Mouse (Mus musculus): Measurements from ENCODE around the gene Mras. TPM values are rescaled to one million over a fixed set of nuclear protein-coding genes. Genes with fewer than 3 reads are reported as not detected.

Mras gene
- polyA plus RNA-seq, 1 experiment from 2014 or later: 10.2 TPM

GRCm38 (mm10) chr9:99423692-99424573, 13.2 kb downstream of the Mras start:
- H3K36me3 ChIP-seq (ENCODE audit: control insufficient read depth, insufficient read depth, low read length): no peaks in the 10 kb centered on the region
- H3K4me1 ChIP-seq (replicated peaks; ENCODE audit: control insufficient read depth, insufficient read depth): 0 out of 2 replicates have a peak, but pooled peaks cover 2% of the 10 kb centered on the region
- no peak overlapping the region for H3K4me2 ChIP-seq (replicated peaks; ENCODE audit: low read depth)
- peak; percentile 43 for ATAC-seq (ENCODE audit: low FRiP score, low TSS enrichment)
- TF ChIP-seq EP300 (optimal IDR thresholded peaks at IDR 0.05) (no peak), CTCF (IDR thresholded peaks at IDR 0.05; ENCODE audit: low read depth) (no peak)
- no peak overlapping the region for H3K4me3 ChIP-seq (ENCODE audit: low read depth, low read length)
- H3K27me3 ChIP-seq (ENCODE audit: control insufficient read depth, insufficient read depth, low read length): no peaks in the 10 kb centered on the region
- 57% methylated on average over 9 of the region's 9 CpGs for WGBS
- H3K9me3 ChIP-seq (ENCODE audit: control insufficient read depth, low read length): no peaks in the 10 kb centered on the region
- peak; percentile 44 for DNase-seq (ENCODE audit: low spot score)
- H3K9ac ChIP-seq (ENCODE audit: low read length): no peak overlapping the region
- H3K27ac ChIP-seq (replicated peaks): no peak overlapping the region

GRCm38 (mm10) chr9:99421914-99422313, 15.3 kb downstream of the Mras start:
- Histone ChIP-seq H3K9me3 (ENCODE audit: control insufficient read depth, low read length) (no peaks in the 10 kb centered on the region), H3K27me3 (ENCODE audit: control insufficient read depth, insufficient read depth, low read length) (no peaks in the 10 kb centered on the region), H3K4me1 (replicated peaks; ENCODE audit: control insufficient read depth, insufficient read depth) (0 out of 2 replicates have a peak, but pooled peaks cover 2% of the 10 kb centered on the region), H3K4me3 (ENCODE audit: low read depth, low read length) (no peak overlapping the region), H3K4me2 (replicated peaks; ENCODE audit: low read depth) (no peak overlapping the region), H3K36me3 (ENCODE audit: control insufficient read depth, insufficient read depth, low read length) (no peaks in the 10 kb centered on the region), H3K9ac (ENCODE audit: low read length) (no peak overlapping the region), H3K27ac (replicated peaks) (no peak overlapping the region)
- DNase-seq (ENCODE audit: low spot score): no peak
- no peak for ATAC-seq (ENCODE audit: low FRiP score, low TSS enrichment)
- WGBS: 75% methylated on average over 3 of the region's 3 CpGs
- TF ChIP-seq CTCF (IDR thresholded peaks at IDR 0.05; ENCODE audit: low read depth) (no peak), EP300 (optimal IDR thresholded peaks at IDR 0.05) (no peak)

- Histone ChIP-seq H3K9me3 (ENCODE audit: control insufficient read depth, low read length) (no peaks in the 10 kb centered on the region), H3K4me2 (replicated peaks; ENCODE audit: low read depth) (no peak overlapping the region), H3K27me3 (ENCODE audit: control insufficient read depth, insufficient read depth, low read length) (no peaks in the 10 kb centered on the region), H3K9ac (ENCODE audit: low read length) (no peak overlapping the region), H3K4me3 (ENCODE audit: low read depth, low read length) (no peak overlapping the region), H3K36me3 (ENCODE audit: control insufficient read depth, insufficient read depth, low read length) (no peaks in the 10 kb centered on the region), H3K27ac (replicated peaks) (no peak overlapping the region), H3K4me1 (replicated peaks; ENCODE audit: control insufficient read depth, insufficient read depth) (0 out of 2 replicates have a peak, but pooled peaks cover 2% of the 10 kb centered on the region)
- WGBS: 80% methylated on average over 8 of the region's 8 CpGs
- ATAC-seq (ENCODE audit: low FRiP score, low TSS enrichment) (no peak), DNase-seq (ENCODE audit: low spot score) (no peak)
- TF ChIP-seq CTCF (IDR thresholded peaks at IDR 0.05; ENCODE audit: low read depth): no peak
- no peak for TF ChIP-seq EP300 (optimal IDR thresholded peaks at IDR 0.05)
Observed at GRCm38 (mm10) chr9:99419951-99420701, 17.1 kb downstream of the Mras start.

- no peak overlapping the region for H3K4me2 ChIP-seq (replicated peaks; ENCODE audit: low read depth)
- H3K36me3 ChIP-seq (ENCODE audit: control insufficient read depth, insufficient read depth, low read length): no peaks in the 10 kb centered on the region
- no peak overlapping the region for H3K27ac ChIP-seq (replicated peaks)
- no peak overlapping the region for H3K9ac ChIP-seq (ENCODE audit: low read length)
- H3K4me3 ChIP-seq (ENCODE audit: low read depth, low read length): no peak overlapping the region
- 69% methylated on average over 5 of the region's 5 CpGs for WGBS
- DNase-seq (ENCODE audit: low spot score): no peak
- no peaks in the 10 kb centered on the region for H3K4me1 ChIP-seq (replicated peaks; ENCODE audit: control insufficient read depth, insufficient read depth)
- no peak for ATAC-seq (ENCODE audit: low FRiP score, low TSS enrichment)
- no peaks in the 10 kb centered on the region for H3K9me3 ChIP-seq (ENCODE audit: control insufficient read depth, low read length)
- TF ChIP-seq CTCF (IDR thresholded peaks at IDR 0.05; ENCODE audit: low read depth) (no peak), EP300 (optimal IDR thresholded peaks at IDR 0.05) (no peak)
- H3K27me3 ChIP-seq (ENCODE audit: control insufficient read depth, insufficient read depth, low read length): no peaks in the 10 kb centered on the region
Observed at GRCm38 (mm10) chr9:99418377-99418776, 18.8 kb downstream of the Mras start.

- Histone ChIP-seq H3K9me3 (ENCODE audit: control insufficient read depth, low read length) (no peaks in the 10 kb centered on the region), H3K27ac (replicated peaks) (no peak overlapping the region), H3K4me1 (replicated peaks; ENCODE audit: control insufficient read depth, insufficient read depth) (no peaks in the 10 kb centered on the region), H3K27me3 (ENCODE audit: control insufficient read depth, insufficient read depth, low read length) (no peaks in the 10 kb centered on the region), H3K4me3 (ENCODE audit: low read depth, low read length) (no peak overlapping the region), H3K9ac (ENCODE audit: low read length) (no peak overlapping the region), H3K36me3 (ENCODE audit: control insufficient read depth, insufficient read depth, low read length) (no peaks in the 10 kb centered on the region), H3K4me2 (replicated peaks; ENCODE audit: low read depth) (no peak overlapping the region)
- ATAC-seq (ENCODE audit: low FRiP score, low TSS enrichment): no peak
- 57% methylated on average over 4 of the region's 4 CpGs for WGBS
- DNase-seq (ENCODE audit: low spot score): no peak
- TF ChIP-seq CTCF (IDR thresholded peaks at IDR 0.05; ENCODE audit: low read depth): no peak
- no peak for TF ChIP-seq EP300 (optimal IDR thresholded peaks at IDR 0.05)
Observed at GRCm38 (mm10) chr9:99417288-99417846, 19.8 kb downstream of the Mras start.
